Mouse (Mus musculus): ENCODE results near the gene Plxnb2. TPM values are rescaled to one million over a fixed set of nuclear protein-coding genes. Genes with fewer than 3 reads are reported as not detected.

Plxnb2 gene
- polyA plus RNA-seq, 1 experiment from 2014 or later: 84.6 TPM

GRCm38 (mm10) chr15:89169431-89169830 lies 11.2 kb downstream of the Plxnb2 start:
- 5% methylated on average over 10 of the region's 10 CpGs for WGBS (ENCODE audit: insufficient replicate concordance)
- H3K27ac ChIP-seq (ENCODE audit: low read depth, low read length): peak overlapping the region; percentile 91
- peak overlapping the region; percentile 62 for H3K4me2 ChIP-seq
- no peaks in the 10 kb centered on the region for H3K9me3 ChIP-seq (replicated peaks; ENCODE audit: control insufficient read depth, low read length)
- H3K4me3 ChIP-seq (ENCODE audit: low read depth, low read length): peak overlapping the region; percentile 22; the same call in 1 of the 2 replicates
- no peaks in the 10 kb centered on the region for H3K27me3 ChIP-seq (ENCODE audit: control insufficient read depth, insufficient read depth, low read length)
- ATAC-seq (replicated peaks; ENCODE audit: insufficient number of reproducible peaks, low FRiP score, low TSS enrichment): peak; percentile 58; the same call in 1 of the 2 replicates
- H3K36me3 ChIP-seq (ENCODE audit: control insufficient read depth, insufficient read depth, low read length): peaks cover 14% of the 10 kb centered on the region
- H3K9ac ChIP-seq (ENCODE audit: low read depth, low read length): peak overlapping the region; percentile 52; the same call in 1 of the 2 replicates
- peaks cover 56% of the 10 kb centered on the region for H3K4me1 ChIP-seq (ENCODE audit: control insufficient read depth, insufficient read depth, low read length)

DNA sequence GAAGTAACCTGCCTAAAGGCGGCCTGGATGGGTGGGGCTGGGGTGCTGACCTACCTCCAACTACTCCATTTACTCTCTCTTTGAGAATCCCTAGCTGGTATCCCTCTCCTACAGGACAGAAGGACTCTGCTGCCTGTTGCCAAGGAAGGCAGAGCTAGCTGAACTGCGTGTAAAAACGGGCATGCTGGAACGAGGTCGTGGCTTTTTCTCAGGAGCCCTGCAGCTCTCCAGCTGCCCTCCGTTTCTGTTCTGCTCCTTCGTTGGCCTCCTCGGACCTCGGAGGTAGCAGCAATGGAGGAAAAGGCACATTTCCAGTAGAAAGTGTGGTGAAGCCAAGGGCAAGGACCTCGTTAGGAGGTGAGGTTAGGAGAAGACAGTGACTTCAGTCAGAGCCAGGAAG lies 11.7 kb downstream of the Plxnb2 start:
- WGBS (ENCODE audit: insufficient replicate concordance): 35% methylated on average over 10 of the region's 10 CpGs
- Histone ChIP-seq H3K27me3 (ENCODE audit: control insufficient read depth, insufficient read depth, low read length) (no peaks in the 10 kb centered on the region), H3K4me2 (peak overlapping the region; percentile 62), H3K9me3 (replicated peaks; ENCODE audit: control insufficient read depth, low read length) (no peaks in the 10 kb centered on the region), H3K9ac (ENCODE audit: low read depth, low read length) (peak overlapping the region; percentile 52), H3K4me1 (ENCODE audit: control insufficient read depth, insufficient read depth, low read length) (peaks cover 52% of the 10 kb centered on the region), H3K36me3 (ENCODE audit: control insufficient read depth, insufficient read depth, low read length) (peaks cover 20% of the 10 kb centered on the region), H3K4me3 (ENCODE audit: low read depth, low read length) (peak overlapping the region; percentile 22; the same call in 1 of the 2 replicates), H3K27ac (ENCODE audit: low read depth, low read length) (peak overlapping the region; percentile 91)
- no peak for ATAC-seq (replicated peaks; ENCODE audit: insufficient number of reproducible peaks, low FRiP score, low TSS enrichment)

DNA sequence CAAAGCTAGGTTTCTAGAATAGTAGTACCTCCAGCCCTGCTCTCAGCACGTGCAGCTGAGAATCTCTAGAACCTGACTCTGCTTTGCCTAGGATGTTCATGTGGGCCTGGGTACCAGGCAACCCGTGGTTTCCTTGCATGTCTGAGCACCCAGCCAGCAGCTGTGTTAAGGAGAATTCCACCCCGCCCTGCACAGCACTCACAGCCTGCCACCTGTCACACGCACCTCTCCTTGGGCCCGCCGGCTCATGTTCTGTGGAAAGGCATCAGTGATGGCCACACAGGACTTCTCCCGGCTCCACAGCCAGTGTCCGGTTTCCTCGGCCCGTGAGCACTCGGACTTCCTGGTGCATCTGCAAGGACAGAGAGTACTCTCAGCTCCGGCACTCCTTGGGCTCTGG lies 15.1 kb downstream of the Plxnb2 start:
- peaks cover 22% of the 10 kb centered on the region for H3K4me1 ChIP-seq (ENCODE audit: control insufficient read depth, insufficient read depth, low read length)
- H3K27me3 ChIP-seq (ENCODE audit: control insufficient read depth, insufficient read depth, low read length): no peaks in the 10 kb centered on the region
- no peaks in the 10 kb centered on the region for H3K9me3 ChIP-seq (replicated peaks; ENCODE audit: control insufficient read depth, low read length)
- peaks cover 43% of the 10 kb centered on the region for H3K36me3 ChIP-seq (ENCODE audit: control insufficient read depth, insufficient read depth, low read length)
- no peak for ATAC-seq (replicated peaks; ENCODE audit: insufficient number of reproducible peaks, low FRiP score, low TSS enrichment)
- H3K9ac ChIP-seq (ENCODE audit: low read depth, low read length): no peak overlapping the region
- WGBS (ENCODE audit: insufficient replicate concordance): 88% methylated on average over 12 of the region's 12 CpGs
- H3K27ac ChIP-seq (ENCODE audit: low read depth, low read length): no peak overlapping the region
- H3K4me2 ChIP-seq: no peak overlapping the region
- H3K4me3 ChIP-seq (ENCODE audit: low read depth, low read length): no peak overlapping the region

DNA sequence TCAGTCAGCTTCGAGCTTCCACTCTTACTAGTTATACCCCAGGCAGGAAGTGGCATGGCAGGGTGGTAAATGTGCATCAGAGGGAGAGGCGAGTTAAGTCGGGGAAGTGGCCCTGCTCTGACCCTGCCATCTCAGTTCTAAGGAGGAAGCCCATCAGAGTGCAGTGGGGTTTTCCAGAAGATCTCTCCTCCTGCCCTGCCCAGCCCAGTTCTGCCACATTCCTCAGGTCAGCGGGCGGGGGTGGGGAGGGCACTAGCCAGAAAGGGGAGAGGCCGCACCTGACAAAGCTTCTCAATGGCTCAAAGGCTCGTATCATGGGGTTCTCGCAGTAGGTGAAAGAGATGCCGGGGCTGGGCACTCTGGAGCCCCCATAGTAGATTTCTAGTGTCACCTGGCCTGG lies 19.2 kb downstream of the Plxnb2 start:
- 86% methylated on average over 9 of the region's 9 CpGs for WGBS (ENCODE audit: insufficient replicate concordance)
- no peaks in the 10 kb centered on the region for H3K9me3 ChIP-seq (replicated peaks; ENCODE audit: control insufficient read depth, low read length)
- H3K27me3 ChIP-seq (ENCODE audit: control insufficient read depth, insufficient read depth, low read length): no peaks in the 10 kb centered on the region
- ATAC-seq (replicated peaks; ENCODE audit: insufficient number of reproducible peaks, low FRiP score, low TSS enrichment): no peak
- H3K4me2 ChIP-seq: no peak overlapping the region
- H3K4me1 ChIP-seq (ENCODE audit: control insufficient read depth, insufficient read depth, low read length): no peaks in the 10 kb centered on the region
- no peak overlapping the region for H3K9ac ChIP-seq (ENCODE audit: low read depth, low read length)
- peaks cover 68% of the 10 kb centered on the region for H3K36me3 ChIP-seq (ENCODE audit: control insufficient read depth, insufficient read depth, low read length)
- no peak overlapping the region for H3K4me3 ChIP-seq (ENCODE audit: low read depth, low read length)
- no peak overlapping the region for H3K27ac ChIP-seq (ENCODE audit: low read depth, low read length)

- Histone ChIP-seq H3K9ac (ENCODE audit: low read depth, low read length) (no peak overlapping the region), H3K9me3 (replicated peaks; ENCODE audit: control insufficient read depth, low read length) (no peaks in the 10 kb centered on the region), H3K4me3 (ENCODE audit: low read depth, low read length) (no peak overlapping the region), H3K27ac (ENCODE audit: low read depth, low read length) (no peak overlapping the region), H3K4me2 (no peak overlapping the region), H3K27me3 (ENCODE audit: control insufficient read depth, insufficient read depth, low read length) (no peaks in the 10 kb centered on the region), H3K4me1 (ENCODE audit: control insufficient read depth, insufficient read depth, low read length) (no peaks in the 10 kb centered on the region), H3K36me3 (ENCODE audit: control insufficient read depth, insufficient read depth, low read length) (peaks cover 69% of the 10 kb centered on the region)
- ATAC-seq (replicated peaks; ENCODE audit: insufficient number of reproducible peaks, low FRiP score, low TSS enrichment): no peak
- WGBS (ENCODE audit: insufficient replicate concordance): 93% methylated on average over 16 of the region's 16 CpGs
These were observed 22.1 kb downstream of the Plxnb2 start for GRCm38 (mm10) chr15:89158516-89158915.

DNA sequence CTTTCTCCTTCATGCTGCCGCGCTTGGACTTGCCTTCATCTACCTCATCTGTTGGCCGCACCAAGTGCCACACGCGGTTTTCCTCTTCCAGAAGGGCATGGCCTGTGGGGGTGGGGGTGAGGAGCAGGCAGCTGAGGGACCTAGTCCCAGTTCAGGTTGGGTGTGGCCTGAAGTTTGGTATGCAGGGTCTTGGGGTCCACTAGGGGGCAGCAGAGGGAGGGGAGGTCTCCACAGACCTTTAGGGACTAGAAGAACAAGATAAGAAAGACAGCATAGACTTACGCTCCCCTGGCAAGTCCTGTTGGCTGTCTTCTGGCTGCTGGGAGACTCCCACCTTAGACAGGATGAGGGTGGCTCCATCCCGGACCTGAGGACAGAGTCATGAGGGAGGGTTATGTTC lies 22.6 kb downstream of the Plxnb2 start:
- WGBS (ENCODE audit: insufficient replicate concordance): 65% methylated on average over 7 of the region's 7 CpGs
- H3K27me3 ChIP-seq (ENCODE audit: control insufficient read depth, insufficient read depth, low read length): no peaks in the 10 kb centered on the region
- no peak overlapping the region for H3K4me2 ChIP-seq
- H3K9me3 ChIP-seq (replicated peaks; ENCODE audit: control insufficient read depth, low read length): no peaks in the 10 kb centered on the region
- no peak for ATAC-seq (replicated peaks; ENCODE audit: insufficient number of reproducible peaks, low FRiP score, low TSS enrichment)
- no peak overlapping the region for H3K27ac ChIP-seq (ENCODE audit: low read depth, low read length)
- no peaks in the 10 kb centered on the region for H3K4me1 ChIP-seq (ENCODE audit: control insufficient read depth, insufficient read depth, low read length)
- no peak overlapping the region for H3K9ac ChIP-seq (ENCODE audit: low read depth, low read length)
- H3K36me3 ChIP-seq (ENCODE audit: control insufficient read depth, insufficient read depth, low read length): peaks cover 64% of the 10 kb centered on the region
- H3K4me3 ChIP-seq (ENCODE audit: low read depth, low read length): no peak overlapping the region

DNA sequence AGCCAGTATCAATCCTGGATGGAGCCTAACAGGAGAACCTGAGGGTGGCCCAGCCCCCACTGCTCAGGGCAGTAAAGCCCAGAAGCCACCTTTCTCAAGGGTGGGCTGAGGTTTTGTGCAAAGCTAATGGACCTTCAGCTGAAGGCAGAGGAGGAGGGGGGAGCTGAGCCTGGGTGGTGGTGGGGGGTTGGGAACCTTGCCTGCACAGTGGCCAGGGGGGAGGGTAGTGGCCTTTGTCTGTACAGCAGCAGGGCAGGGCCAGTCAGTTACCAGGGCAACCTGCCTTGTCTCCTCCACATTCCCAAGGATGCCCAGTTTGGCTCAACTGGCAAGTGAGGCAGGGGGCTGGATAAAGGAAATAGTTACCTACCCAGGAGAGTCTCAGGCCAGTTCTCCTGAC lies 28.3 kb downstream of the Plxnb2 start:
- H3K36me3 ChIP-seq (ENCODE audit: control insufficient read depth, insufficient read depth, low read length): peaks cover 26% of the 10 kb centered on the region
- H3K4me1 ChIP-seq (ENCODE audit: control insufficient read depth, insufficient read depth, low read length): peaks cover 6% of the 10 kb centered on the region
- ATAC-seq (replicated peaks; ENCODE audit: insufficient number of reproducible peaks, low FRiP score, low TSS enrichment): no peak
- no peak overlapping the region for H3K27ac ChIP-seq (ENCODE audit: low read depth, low read length)
- H3K4me3 ChIP-seq (ENCODE audit: low read depth, low read length): no peak overlapping the region
- H3K27me3 ChIP-seq (ENCODE audit: control insufficient read depth, insufficient read depth, low read length): peaks cover 31% of the 10 kb centered on the region
- H3K4me2 ChIP-seq: no peak overlapping the region
- no peaks in the 10 kb centered on the region for H3K9me3 ChIP-seq (replicated peaks; ENCODE audit: control insufficient read depth, low read length)
- no peak overlapping the region for H3K9ac ChIP-seq (ENCODE audit: low read depth, low read length)

DNA sequence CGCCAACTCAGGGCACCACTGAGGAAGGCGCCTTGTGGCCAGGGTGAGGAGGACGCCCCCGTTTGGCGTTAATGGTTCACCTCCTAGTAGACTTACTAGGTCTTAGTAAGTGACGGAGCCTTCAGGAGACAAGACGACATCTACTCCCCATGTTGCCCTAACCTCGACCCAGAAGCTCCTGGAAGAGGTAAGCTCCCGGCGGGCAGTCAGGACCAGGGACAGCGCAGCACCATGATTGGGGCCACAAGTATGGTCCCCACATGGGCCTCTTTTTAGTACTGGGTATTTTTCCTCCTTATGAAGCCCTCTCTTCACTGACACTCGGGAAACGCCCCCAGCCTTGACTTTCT lies 30.6 kb downstream of the Plxnb2 start:
- Histone ChIP-seq H3K4me1 (ENCODE audit: control insufficient read depth, insufficient read depth, low read length) (peaks cover 16% of the 10 kb centered on the region), H3K4me2 (peak overlapping the region; percentile 99), H3K9ac (ENCODE audit: low read depth, low read length) (no peak overlapping the region), H3K27ac (ENCODE audit: low read depth, low read length) (no peak overlapping the region), H3K9me3 (replicated peaks; ENCODE audit: control insufficient read depth, low read length) (no peaks in the 10 kb centered on the region), H3K27me3 (ENCODE audit: control insufficient read depth, insufficient read depth, low read length) (peaks cover 54% of the 10 kb centered on the region), H3K4me3 (ENCODE audit: low read depth, low read length) (peak overlapping the region; percentile 74), H3K36me3 (ENCODE audit: control insufficient read depth, insufficient read depth, low read length) (peaks cover 10% of the 10 kb centered on the region)
- WGBS (ENCODE audit: insufficient replicate concordance): 2% methylated on average over 13 of the region's 13 CpGs
- no peak for ATAC-seq (replicated peaks; ENCODE audit: insufficient number of reproducible peaks, low FRiP score, low TSS enrichment)

DNA sequence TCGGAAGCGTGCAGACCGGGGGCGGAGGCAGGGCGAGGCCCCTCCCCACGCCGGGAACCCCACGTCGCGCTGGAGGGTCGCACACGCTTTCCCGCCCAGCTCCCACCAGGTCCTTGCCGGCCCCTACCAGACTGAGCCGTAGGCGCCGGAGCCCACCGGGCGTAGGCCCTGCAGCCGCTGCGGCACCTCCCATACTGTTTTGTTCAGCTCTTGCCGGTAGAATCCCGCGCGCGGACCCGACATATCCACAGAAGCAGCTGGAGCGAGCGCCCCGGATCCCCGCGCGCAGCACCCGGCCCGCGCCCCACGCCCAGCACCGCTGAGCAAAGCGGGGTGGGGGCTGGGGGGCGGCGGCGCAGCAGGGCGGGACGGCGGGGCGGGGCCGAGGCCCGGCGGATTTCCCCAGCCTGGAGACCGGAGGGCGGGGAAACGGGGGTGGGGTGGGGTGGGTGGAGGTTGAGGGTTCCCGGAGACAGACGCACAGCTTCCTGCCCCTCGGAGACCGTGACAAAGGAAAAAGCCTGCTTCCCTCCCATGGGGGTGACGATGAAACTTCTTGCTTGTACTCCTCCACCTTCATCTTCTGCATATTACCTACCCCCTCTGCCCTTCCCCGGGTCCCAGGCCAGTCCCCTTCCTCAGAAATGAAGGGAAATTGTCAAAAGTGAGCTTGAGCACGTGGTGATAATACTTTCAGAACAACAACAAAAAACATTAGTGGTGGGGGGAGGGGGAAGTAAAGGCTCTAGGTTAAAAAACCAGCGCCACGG lies 31.1 kb downstream of the Plxnb2 start, which contains the start of gene Mapk11:
Gene Mapk11, minus strand, starts transcription at position 358 of the 770 bp plus-strand sequence.
- peak within 1 kb of the TSS; percentile 74 for H3K9ac ChIP-seq (ENCODE audit: low read depth, low read length)
- peak; percentile 50 for ATAC-seq (replicated peaks; ENCODE audit: insufficient number of reproducible peaks, low FRiP score, low TSS enrichment)
- H3K4me3 ChIP-seq (ENCODE audit: low read depth, low read length): peak within 1 kb of the TSS; percentile 74
- H3K9me3 ChIP-seq (replicated peaks; ENCODE audit: control insufficient read depth, low read length): no peaks in the 10 kb centered on the region
- H3K4me1 ChIP-seq (ENCODE audit: control insufficient read depth, insufficient read depth, low read length): peaks cover 16% of the 10 kb centered on the region
- peaks cover 7% of the 10 kb centered on the region for H3K36me3 ChIP-seq (ENCODE audit: control insufficient read depth, insufficient read depth, low read length)
- no peak within 1 kb of the TSS for H3K27ac ChIP-seq (ENCODE audit: low read depth, low read length)
- H3K4me2 ChIP-seq: peak within 1 kb of the TSS; percentile 99
- under 1% methylated on average over 58 of the region's 61 CpGs for WGBS (ENCODE audit: insufficient replicate concordance)
- H3K27me3 ChIP-seq (ENCODE audit: control insufficient read depth, insufficient read depth, low read length): peaks cover 59% of the 10 kb centered on the region

Data from heart, embryonic 11.5 days (tissue).